Mouse (Mus musculus): ENCODE data around the gene Tmem126b. TPM values are rescaled to one million over a fixed set of nuclear protein-coding genes. Genes with fewer than 3 reads are reported as not detected.

Gene Tmem126b
- polyA plus RNA-seq, 2 experiments = 5.6 to 11.2 TPM

GRCm38 (mm10) chr7:90456845-90457468 is 18.8 kb downstream of the Tmem126b start, which contains the start of gene Tmem126a:
Tmem126a (minus strand) TSS chr7:90457229.
- peak; percentile 70 for TF ChIP-seq CTCF (IDR thresholded peaks at IDR 0.05; ENCODE audit: low read depth)
- no peak for TF ChIP-seq EP300 (IDR thresholded peaks at IDR 0.05; ENCODE audit: low read depth)
- H3K36me3 ChIP-seq (replicated peaks; ENCODE audit: control insufficient read depth, insufficient read depth, low read depth) = peaks cover 5% of the 10 kb centered on the region; the same call in 1 of the 2 replicates
- H3K4me1 ChIP-seq (replicated peaks; ENCODE audit: control insufficient read depth in 2 of 2, insufficient read depth in 2 of 2, low read length in 1 of 2) = peaks cover 9 to 13% of the 10 kb centered on the region in 2 experiments; a peak in 3 of 4 replicates
- H3K4me3 ChIP-seq (ENCODE audit: insufficient read depth in 1 of 2, low read depth in 2 of 2, low read length in 2 of 2) = peak within 1 kb of the TSS; percentile 71 to 74
- H3K9me3 ChIP-seq (ENCODE audit: control insufficient read depth, low read length) = no peaks in the 10 kb centered on the region
- no peaks in the 10 kb centered on the region for H3K27me3 ChIP-seq (ENCODE audit: control insufficient read depth, insufficient read depth, low read length)
- peak within 1 kb of the TSS; percentile 76 for H3K9ac ChIP-seq (replicated peaks)
- peak; percentile 91 for ATAC-seq (ENCODE audit: insufficient read depth)
- peak within 1 kb of the TSS; percentile 93 for H3K4me2 ChIP-seq (ENCODE audit: low read depth)
- peak within 1 kb of the TSS; percentile 57 for H3K27ac ChIP-seq
- peak; percentile 67 to 79 (median 73) for DNase-seq (ENCODE audit: low read depth in 3 of 3, low spot score in 3 of 3)
- under 1% methylated on average over 41 of the region's 41 CpGs for WGBS (ENCODE audit: insufficient replicate concordance)

- Histone ChIP-seq H3K9ac (replicated peaks) (peak overlapping the region; percentile 76), H3K36me3 (replicated peaks; ENCODE audit: control insufficient read depth, insufficient read depth, low read depth) (peaks cover 11% of the 10 kb centered on the region), H3K9me3 (ENCODE audit: control insufficient read depth, low read length) (no peaks in the 10 kb centered on the region), H3K27me3 (ENCODE audit: control insufficient read depth, insufficient read depth, low read length) (no peaks in the 10 kb centered on the region), H3K4me1 (replicated peaks; ENCODE audit: control insufficient read depth in 2 of 2, insufficient read depth in 2 of 2, low read length in 1 of 2) (peaks cover 9 to 13% of the 10 kb centered on the region in 2 experiments; a peak in 3 of 4 replicates), H3K4me3 (ENCODE audit: insufficient read depth in 1 of 2, low read depth in 2 of 2, low read length in 2 of 2) (peak overlapping the region; percentile 71 to 74), H3K27ac (no peak overlapping the region), H3K4me2 (ENCODE audit: low read depth) (peak overlapping the region; percentile 93)
- ATAC-seq (ENCODE audit: insufficient read depth) (no peak), DNase-seq (ENCODE audit: low read depth in 3 of 3, low spot score in 3 of 3) (no peak)
- TF ChIP-seq EP300 (IDR thresholded peaks at IDR 0.05; ENCODE audit: low read depth) = no peak
- TF ChIP-seq CTCF (IDR thresholded peaks at IDR 0.05; ENCODE audit: low read depth) = no peak
- 14% methylated on average over 7 of the region's 7 CpGs for WGBS (ENCODE audit: insufficient replicate concordance)
These were observed 19.5 kb downstream of the Tmem126b start for GRCm38 (mm10) chr7:90456149-90456844.

DNA sequence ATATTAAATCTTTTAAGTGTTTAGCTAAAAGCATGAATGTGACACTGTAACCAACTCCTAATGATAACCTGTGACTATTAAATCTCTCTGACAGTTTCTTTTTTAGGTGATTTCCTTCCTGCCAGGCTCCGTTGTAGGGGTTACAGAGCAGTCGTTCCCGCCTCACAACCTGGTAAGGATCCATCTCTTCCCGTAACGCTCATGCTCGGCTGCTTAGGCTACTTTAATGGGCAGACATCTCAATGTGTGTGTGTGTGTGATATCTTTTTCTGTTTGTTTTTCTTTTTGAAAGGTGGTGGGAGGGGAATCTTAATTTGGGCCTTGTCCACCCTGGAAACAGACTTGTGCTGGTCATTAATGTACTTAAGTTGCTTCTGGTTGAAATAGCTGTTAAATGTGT is 31.6 kb downstream of the Tmem126b start:
- H3K36me3 ChIP-seq (replicated peaks; ENCODE audit: control insufficient read depth, insufficient read depth, low read depth) = peaks cover 16% of the 10 kb centered on the region
- H3K4me2 ChIP-seq (ENCODE audit: low read depth) = peak overlapping the region; percentile 78
- H3K27ac ChIP-seq = peak overlapping the region; percentile 73
- no peaks in the 10 kb centered on the region for H3K27me3 ChIP-seq (ENCODE audit: control insufficient read depth, insufficient read depth, low read length)
- peak overlapping the region; percentile 85 to 87 for H3K4me3 ChIP-seq (ENCODE audit: insufficient read depth in 1 of 2, low read depth in 2 of 2, low read length in 2 of 2)
- TF ChIP-seq CTCF (IDR thresholded peaks at IDR 0.05; ENCODE audit: low read depth) = no peak
- H3K9me3 ChIP-seq (ENCODE audit: control insufficient read depth, low read length) = no peaks in the 10 kb centered on the region
- peaks cover 0 to 3% of the 10 kb centered on the region in 2 experiments; a peak in 2 of 4 replicates for H3K4me1 ChIP-seq (replicated peaks; ENCODE audit: control insufficient read depth in 2 of 2, insufficient read depth in 2 of 2, low read length in 1 of 2)
- peak overlapping the region; percentile 83 for H3K9ac ChIP-seq (replicated peaks)
- DNase-seq (ENCODE audit: low read depth in 3 of 3, low spot score in 3 of 3) (peak in 1 of 3 experiments; percentile 20), ATAC-seq (ENCODE audit: insufficient read depth) (no peak)
- under 1% methylated on average over 6 of the region's 6 CpGs for WGBS (ENCODE audit: insufficient replicate concordance)

DNA sequence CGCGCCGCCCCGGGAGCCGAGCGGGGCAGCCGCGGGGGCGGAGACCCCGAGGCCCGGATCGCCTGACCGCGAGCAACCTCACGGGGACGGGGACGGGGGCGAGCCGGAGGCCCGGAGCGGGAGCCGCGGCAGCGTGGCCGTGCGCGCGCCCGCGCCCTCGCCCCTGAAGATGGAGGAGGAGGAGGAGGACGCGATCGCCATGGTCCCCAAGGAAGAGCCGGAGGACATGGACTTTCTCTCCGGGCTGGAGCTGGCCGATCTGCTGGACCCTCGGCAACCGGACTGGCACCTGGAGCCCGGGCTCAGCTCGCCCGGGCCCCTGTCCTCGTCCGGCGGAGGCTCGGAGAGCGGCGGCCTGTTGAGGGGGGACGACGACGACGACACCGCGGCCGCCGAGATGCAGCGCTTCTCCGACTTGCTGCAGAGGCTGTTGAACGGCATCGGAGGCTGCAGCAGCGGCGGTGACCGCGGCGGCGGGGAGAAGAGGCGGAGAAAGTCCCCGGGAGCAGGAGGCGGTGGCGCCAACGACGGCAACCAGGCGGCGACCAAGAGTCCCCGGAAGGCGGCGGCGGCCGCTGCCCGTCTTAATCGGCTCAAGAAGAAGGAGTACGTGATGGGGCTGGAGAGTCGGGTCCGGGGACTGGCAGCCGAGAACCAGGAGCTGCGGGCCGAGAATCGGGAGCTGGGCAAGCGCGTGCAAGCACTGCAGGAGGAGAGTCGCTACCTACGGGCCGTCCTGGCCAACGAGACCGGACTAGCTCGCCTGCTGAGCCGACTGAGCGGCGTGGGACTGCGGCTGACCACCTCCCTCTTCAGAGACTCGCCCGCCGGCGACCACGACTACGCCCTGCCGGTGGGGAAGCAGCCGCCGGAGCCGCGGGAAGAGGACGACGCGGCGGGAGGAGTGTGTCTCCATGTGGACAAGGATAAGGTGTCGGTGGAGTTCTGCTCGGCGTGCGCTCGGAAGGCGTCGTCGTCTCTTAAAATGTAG is 32.4 kb downstream of the Tmem126b start:
- Histone ChIP-seq H3K4me2 (ENCODE audit: low read depth) (peak overlapping the region; percentile 78), H3K9me3 (ENCODE audit: control insufficient read depth, low read length) (no peaks in the 10 kb centered on the region), H3K36me3 (replicated peaks; ENCODE audit: control insufficient read depth, insufficient read depth, low read depth) (peaks cover 12% of the 10 kb centered on the region), H3K27ac (peak overlapping the region; percentile 73), H3K4me1 (replicated peaks; ENCODE audit: control insufficient read depth in 2 of 2, insufficient read depth in 2 of 2, low read length in 1 of 2) (peaks cover 0 to 3% of the 10 kb centered on the region in 2 experiments; a peak in 2 of 4 replicates), H3K27me3 (ENCODE audit: control insufficient read depth, insufficient read depth, low read length) (no peaks in the 10 kb centered on the region), H3K4me3 (ENCODE audit: insufficient read depth in 1 of 2, low read depth in 2 of 2, low read length in 2 of 2) (peak overlapping the region; percentile 85 to 87), H3K9ac (replicated peaks) (peak overlapping the region; percentile 83)
- ATAC-seq (ENCODE audit: insufficient read depth) (peak; percentile 74), DNase-seq (ENCODE audit: low read depth in 3 of 3, low spot score in 3 of 3) (peak in 1 of 3 experiments; percentile 56)
- under 1% methylated on average over 121 of the region's 123 CpGs for WGBS (ENCODE audit: insufficient replicate concordance)
- peak; percentile 72 for TF ChIP-seq CTCF (IDR thresholded peaks at IDR 0.05; ENCODE audit: low read depth)
- no peak; the same call in 1 of the 2 replicates for TF ChIP-seq EP300 (IDR thresholded peaks at IDR 0.05; ENCODE audit: low read depth)
